Mouse (Mus musculus): ENCODE measurements around the gene Chrm5. TPM values are rescaled to one million over a fixed set of nuclear protein-coding genes. Genes with fewer than 3 reads are reported as not detected.

Gene Chrm5
- total and polyA plus RNA-seq, 3 experiments: not detected

DNA sequence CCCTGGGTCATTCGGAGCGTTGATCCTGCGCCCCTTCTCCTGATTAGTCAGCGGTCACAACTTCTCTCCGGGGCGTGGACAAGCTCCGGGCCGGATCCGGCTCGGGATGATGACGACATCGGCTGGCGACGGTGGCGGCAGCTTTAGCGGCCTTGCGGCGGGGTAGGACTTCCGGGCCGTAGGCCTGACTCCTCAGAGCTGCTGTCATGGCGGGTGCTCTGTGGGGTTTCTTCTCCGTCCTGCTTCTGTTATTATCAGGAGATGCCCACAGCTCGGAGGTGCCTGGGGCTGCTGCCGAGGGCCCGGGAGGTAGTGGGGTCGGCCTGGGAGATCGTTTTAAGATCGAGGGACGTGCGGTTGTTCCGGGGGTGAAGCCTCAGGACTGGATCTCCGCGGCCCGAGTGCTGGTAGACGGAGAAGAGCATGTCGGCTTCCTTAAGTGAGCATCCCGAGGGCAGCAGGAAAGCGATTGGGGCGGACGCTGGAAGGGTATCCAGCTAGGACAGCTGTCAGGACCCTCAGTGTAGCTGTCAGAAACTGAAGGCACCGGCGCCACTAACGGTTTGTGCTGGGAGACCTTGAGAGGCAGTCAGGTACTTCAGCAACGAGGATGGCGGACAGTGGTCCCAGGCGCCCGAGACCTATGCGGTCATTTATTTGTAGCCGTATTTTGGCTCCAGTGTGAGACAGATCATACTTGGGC lies 25.6 kb downstream of the Chrm5 start, which contains the start of gene Emc7:
TSS of gene Emc7 (plus strand) at position 136 of the 703 bp plus-strand sequence.
- Histone ChIP-seq H3K27ac (ENCODE audit: control insufficient read depth, low read depth, low read length) (peak within 1 kb of the TSS; percentile 72), H3K4me3 (ENCODE audit: control insufficient read depth in 1 of 2, insufficient read depth in 1 of 2, low read depth in 2 of 2, low read length in 2 of 2) (peak within 1 kb of the TSS; percentile 77 to 97), H3K9ac (ENCODE audit: control insufficient read depth, low read depth, low read length, poor library complexity, severe bottlenecking) (peak within 1 kb of the TSS; percentile 91), H3K79me2 (ENCODE audit: control insufficient read depth, insufficient read depth, low read length, poor library complexity) (peaks cover 39% of the 10 kb centered on the region), H3K36me3 (ENCODE audit: control insufficient read depth in 1 of 2, insufficient read depth in 2 of 2, low read length in 2 of 2) (peaks cover 4 to 35% of the 10 kb centered on the region in 2 experiments), H3K9me3 (replicated peaks; ENCODE audit: insufficient read depth, low read length) (no peaks in the 10 kb centered on the region), H3K27me3 (ENCODE audit: control insufficient read depth in 1 of 2, insufficient read depth in 2 of 2, low read length in 2 of 2) (no peaks in the 10 kb centered on the region), H3K4me1 (ENCODE audit: control insufficient read depth in 1 of 2, insufficient read depth in 2 of 2, low read length in 2 of 2) (peaks cover 18 to 22% of the 10 kb centered on the region in 2 experiments)
- peak; percentile 99 for DNase-seq (ENCODE audit: low read depth, low spot score)
- no peak for TF ChIP-seq MEF2A (IDR thresholded peaks at IDR 0.05; ENCODE audit: extremely low read depth, insufficient replicate concordance, low read depth, low read length, poor library complexity, severe bottlenecking)
- peak; percentile 9; the same call in 1 of the 2 replicates for TF ChIP-seq POLR2AphosphoS5 (IDR thresholded peaks at IDR 0.05; ENCODE audit: borderline replicate concordance, low read depth, low read length)
- TF ChIP-seq ETS1 (IDR thresholded peaks at IDR 0.05; ENCODE audit: low read depth, low read length): peak; percentile 70; the same call in 1 of the 2 replicates
- no peak for TF ChIP-seq JUND (IDR thresholded peaks at IDR 0.05; ENCODE audit: low read depth, low read length)
- TF ChIP-seq E2F4 (IDR thresholded peaks at IDR 0.05; ENCODE audit: borderline replicate concordance, low read depth, low read length): peak; percentile 86; the same call in 1 of the 2 replicates
- peak; percentile 99 for TF ChIP-seq SIN3A (IDR thresholded peaks at IDR 0.05; ENCODE audit: low read length)
- no peak for TF ChIP-seq MYB (IDR thresholded peaks at IDR 0.05; ENCODE audit: low read depth, low read length)
- no peak for TF ChIP-seq MAFK (IDR thresholded peaks at IDR 0.05; ENCODE audit: borderline replicate concordance, low read depth, low read length)
- TF ChIP-seq CTCF (IDR thresholded peaks at IDR 0.05 in 2 of 3, conservative IDR thresholded peaks at IDR 0.05 in 1 of 3; ENCODE audit: control insufficient read depth in 1 of 3, insufficient read depth in 1 of 3, low read depth in 2 of 3, low read length in 3 of 3, poor library complexity in 1 of 3, severe bottlenecking in 1 of 3): no peak
- peak; percentile 85 for TF ChIP-seq MAX (IDR thresholded peaks at IDR 0.05; ENCODE audit: low read length)
- TF ChIP-seq MXI1 (IDR thresholded peaks at IDR 0.05; ENCODE audit: low read depth, low read length): peak; percentile 99
- TF ChIP-seq HCFC1 (IDR thresholded peaks at IDR 0.05; ENCODE audit: low read depth, low read length): peak; percentile 97
- no peak for TF ChIP-seq BHLHE40 (IDR thresholded peaks at IDR 0.05; ENCODE audit: borderline replicate concordance, low read depth, low read length)
- TF ChIP-seq RCOR1 (IDR thresholded peaks at IDR 0.05; ENCODE audit: low read depth, low read length): peak; percentile 1; the same call in 1 of the 2 replicates
- peak; percentile 88 for TF ChIP-seq TBP (IDR thresholded peaks at IDR 0.05; ENCODE audit: low read depth, low read length)
- TF ChIP-seq NELFE (IDR thresholded peaks at IDR 0.05; ENCODE audit: low read depth, low read length): peak; percentile 99
- TF ChIP-seq GABPA (IDR thresholded peaks at IDR 0.05; ENCODE audit: low read depth, low read length): no peak
- peak; percentile 46 for TF ChIP-seq ZC3H11A (IDR thresholded peaks at IDR 0.05; ENCODE audit: low read depth, low read length)
- peak; percentile 85; the same call in 1 of the 2 replicates for TF ChIP-seq MAZ (IDR thresholded peaks at IDR 0.05; ENCODE audit: low read depth, low read length)
- TF ChIP-seq ZMIZ1 (IDR thresholded peaks at IDR 0.05; ENCODE audit: low read depth, low read length): peak; percentile 96
- TF ChIP-seq EP300 (IDR thresholded peaks at IDR 0.05; ENCODE audit: low read depth in 1 of 2, low read length in 2 of 2): peak in 1 of 2 experiments; percentile 52; a peak in 2 of 4 replicates
- TF ChIP-seq RAD21 (IDR thresholded peaks at IDR 0.05; ENCODE audit: low read depth, low read length): no peak
- TF ChIP-seq CHD1 (IDR thresholded peaks at IDR 0.05; ENCODE audit: low read depth, low read length): peak; percentile 87; the same call in 1 of the 2 replicates
- no peak for TF ChIP-seq CHD2 (IDR thresholded peaks at IDR 0.05; ENCODE audit: low read length)
- peak; percentile 52; the same call in 1 of the 2 replicates for TF ChIP-seq USF1 (IDR thresholded peaks at IDR 0.05; ENCODE audit: low read depth, low read length)
- TF ChIP-seq ELF1 (IDR thresholded peaks at IDR 0.05; ENCODE audit: low read depth, low read length): peak; percentile 98
- TF ChIP-seq KAT2A (conservative IDR thresholded peaks at IDR 0.05; ENCODE audit: low read depth, low read length): peak; percentile 93
- no peak for TF ChIP-seq GATA1 (IDR thresholded peaks at IDR 0.05; ENCODE audit: low read depth, low read length)
- no peak for TF ChIP-seq TAL1 (IDR thresholded peaks at IDR 0.05; ENCODE audit: low read length)
- 0 out of 2 replicates have a peak, but pooled peaks have one; percentile 42 for TF ChIP-seq NRF1 (IDR thresholded peaks at IDR 0.05; ENCODE audit: insufficient read depth, low read depth, low read length, poor library complexity, severe bottlenecking)
- TF ChIP-seq SMC3 (IDR thresholded peaks at IDR 0.05; ENCODE audit: low read depth, low read length): no peak
- TF ChIP-seq USF2 (IDR thresholded peaks at IDR 0.05; ENCODE audit: borderline replicate concordance in 1 of 2, insufficient read depth in 1 of 2, low read depth in 1 of 2, low read length in 2 of 2): no peak
- peak; percentile 83 for TF ChIP-seq TCF12 (IDR thresholded peaks at IDR 0.05; ENCODE audit: low read depth, low read length)
- peak; percentile 65; the same call in 1 of the 2 replicates for TF ChIP-seq MYC (IDR thresholded peaks at IDR 0.05; ENCODE audit: low read depth, low read length)
- no peak for TF ChIP-seq ZNF384 (IDR thresholded peaks at IDR 0.05; ENCODE audit: low read depth, low read length)
- TF ChIP-seq POLR2AphosphoS2 (IDR thresholded peaks at IDR 0.05; ENCODE audit: low read length): peak; percentile 100
